Mouse (Mus musculus): ENCODE measurements at regions not wholly inside any gene's neighbourhood (a gene's known extent, or its start where the extent isn't known, plus 50 kb on each side); places are given as distances from the start of the nearest gene placed in this dataset.

DNA sequence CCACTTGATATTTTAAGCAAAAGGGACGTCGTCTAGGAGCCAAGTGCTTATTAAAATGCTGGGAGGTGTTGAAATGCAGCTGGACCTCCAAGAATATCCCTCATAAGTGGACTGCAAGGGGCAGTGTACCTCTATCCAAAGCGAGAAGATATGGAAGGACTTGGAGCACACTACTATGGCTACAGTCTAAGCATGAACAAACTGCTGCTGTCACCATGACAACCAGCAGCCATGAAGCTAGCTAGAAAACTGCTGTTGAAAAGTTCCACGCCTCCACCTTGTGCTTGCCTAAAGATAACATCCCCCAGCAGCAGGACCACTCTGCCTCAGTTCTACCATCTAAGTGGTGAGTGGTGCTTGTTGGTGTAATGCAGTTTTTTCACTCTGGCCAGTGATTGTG, 115.5 kb downstream of the Mtx3 start:
- TF ChIP-seq CTCF (IDR thresholded peaks at IDR 0.05; ENCODE audit: low read depth) (no peak), EP300 (optimal IDR thresholded peaks at IDR 0.05) (no peak)

Data from stomach, postnatal 0 days (tissue).